Mouse (Mus musculus) thymus, adult 2 months (tissue): ENCODE results near the gene Hsp90ab1. TPM values are rescaled to one million over a fixed set of nuclear protein-coding genes. Genes with fewer than 3 reads are reported as not detected.

Experiments
- DNase-seq: peaks from one replicate; pipeline ENCODE4 v3.0.0; 2021
- H3K27ac ChIP-seq: fragments of 200-500 bp; 2 replicates; pipeline ENCODE4 v1.5.1; 2012; ENCODE audit warnings: low read length, control low read depth; ENCODE audit not compliant: control insufficient read depth, insufficient read depth
- H3K27me3 ChIP-seq: fragments of 200-500 bp; 2 replicates; pipeline ENCODE4 v1.6.1; 2012; ENCODE audit warnings: mild to moderate bottlenecking, low read length, moderate library complexity, mixed read lengths; ENCODE audit not compliant: control insufficient read depth, insufficient read depth
- H3K36me3 ChIP-seq: fragments of 200-500 bp; 2 replicates; pipeline ENCODE4 v1.6.1; 2012; ENCODE audit warnings: mild to moderate bottlenecking, low read length, moderate library complexity; ENCODE audit not compliant: control insufficient read depth, insufficient read depth
- H3K4me1 ChIP-seq: fragments of 200-500 bp; replicated peaks from 2 replicates; pipeline ENCODE4 v1.6.1; 2012; ENCODE audit warnings: low read length; ENCODE audit not compliant: control insufficient read depth, insufficient read depth
- H3K4me3 ChIP-seq: fragments of 200-500 bp; 2 replicates; pipeline ENCODE4 v1.5.1; 2012; ENCODE audit warnings: mild to moderate bottlenecking, low read length, control low read depth, moderate library complexity; ENCODE audit not compliant: control insufficient read depth, insufficient read depth
- CTCF ChIP-seq: fragments of 200-500 bp; IDR thresholded peaks from 2 replicates; pipeline ENCODE4 v1.5.1; 2012; ENCODE audit warnings: mild to moderate bottlenecking, control low read depth, low read length, moderate library complexity, borderline replicate concordance; ENCODE audit not compliant: control insufficient read depth, poor library complexity, insufficient read depth; ENCODE audit errors: extremely low read depth
- POLR2A ChIP-seq: fragments of 200-500 bp; IDR thresholded peaks from 2 replicates; pipeline ENCODE4 v1.6.1; 2012; ENCODE audit warnings: mild to moderate bottlenecking, low read length, control low read depth, moderate library complexity; ENCODE audit not compliant: control insufficient read depth, poor library complexity, insufficient read depth; ENCODE audit errors: extremely low read depth
- WGBS: fragments of 180-500 bp; shearing (Covaris S2); methylation state at CpG from one replicate; pipeline ENCODE4 v1.1.7; 2018; 5-methylcytosine and 5-hydroxymethylcytosine counted together
- polyA plus RNA-seq: library from polyadenylated mRNA; depleted of rRNA; stranded (reverse); fragments of >200 nt; gene quantifications from 2 replicates; pipeline ENCODE4 v1.2.3, GENCODE M21; 2012

The Hsp90ab1 gene
- polyA plus RNA-seq, 1 experiment: 455 TPM

GRCm38 (mm10) chr17:45612921-45613320 lies 39.9 kb upstream of the Hsp90ab1 start:
- H3K36me3 ChIP-seq: no peaks in the 10 kb centered on the region
- H3K4me3 ChIP-seq: no peak overlapping the region
- no peaks in the 10 kb centered on the region for H3K27me3 ChIP-seq
- no peak overlapping the region for H3K27ac ChIP-seq
- WGBS: 70% methylated on average over 7 of the region's 7 CpGs
- DNase-seq: no peak
- no peak for TF ChIP-seq POLR2A
- TF ChIP-seq CTCF: no peak
- peaks cover under 1% of the 10 kb centered on the region for H3K4me1 ChIP-seq

- Histone ChIP-seq H3K27ac (no peak overlapping the region), H3K27me3 (no peaks in the 10 kb centered on the region), H3K36me3 (no peaks in the 10 kb centered on the region), H3K4me1 (no peaks in the 10 kb centered on the region; the same call in 1 of the 2 replicates), H3K4me3 (no peak overlapping the region)
- DNase-seq: no peak
- TF ChIP-seq CTCF (no peak), POLR2A (no peak)
- WGBS: 79% methylated on average over 8 of the region's 8 CpGs
Measured at GRCm38 (mm10) chr17:45612008-45612407, 38.9 kb upstream of the Hsp90ab1 start.

DNA sequence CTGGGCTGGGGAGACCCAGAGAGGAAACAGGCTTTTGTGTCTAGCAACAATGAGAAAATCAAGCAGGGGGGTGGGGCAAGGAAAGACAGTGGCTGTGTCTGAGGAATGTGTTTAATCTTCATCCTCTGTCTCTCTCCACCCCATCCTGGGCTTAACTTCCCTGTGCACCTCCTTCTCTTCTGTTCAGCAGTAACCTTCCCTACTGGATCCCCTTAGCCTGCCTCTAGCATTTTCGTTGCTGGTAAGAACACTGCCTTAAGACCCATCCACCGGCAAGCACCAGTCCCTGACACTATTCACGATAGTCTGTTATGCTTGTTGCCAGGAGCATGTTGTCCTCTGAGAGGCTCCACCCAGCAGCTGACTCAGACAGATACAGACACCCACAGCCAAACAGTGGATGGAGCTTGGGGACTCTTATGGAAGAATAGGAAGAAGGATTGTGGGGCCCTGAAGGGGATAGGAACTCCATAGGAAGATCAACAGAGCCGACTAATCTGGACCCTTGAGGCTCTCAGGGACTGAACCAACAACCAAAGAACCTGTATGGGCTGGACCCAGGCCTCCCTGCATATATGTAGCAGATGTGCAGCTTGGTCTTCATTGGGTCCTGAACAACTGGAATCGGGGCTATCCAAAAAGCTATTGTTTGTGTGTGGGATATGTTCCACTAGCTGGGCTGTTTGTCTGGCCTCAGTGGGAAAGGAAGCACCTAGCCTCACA lies 37.2 kb upstream of the Hsp90ab1 start:
- DNase-seq: no peak
- TF ChIP-seq POLR2A: no peak
- TF ChIP-seq CTCF: no peak
- H3K4me1 ChIP-seq: no peaks in the 10 kb centered on the region; the same call in 1 of the 2 replicates
- 82% methylated on average over 5 of the region's 5 CpGs for WGBS
- H3K4me3 ChIP-seq: no peak overlapping the region
- H3K36me3 ChIP-seq: no peaks in the 10 kb centered on the region
- no peak overlapping the region for H3K27ac ChIP-seq
- no peaks in the 10 kb centered on the region for H3K27me3 ChIP-seq

GRCm38 (mm10) chr17:45608396-45608795 lies 35.3 kb upstream of the Hsp90ab1 start:
- no peak overlapping the region for H3K27ac ChIP-seq
- no peaks in the 10 kb centered on the region for H3K27me3 ChIP-seq
- 91% methylated on average over 4 of the region's 4 CpGs for WGBS
- no peaks in the 10 kb centered on the region; the same call in 1 of the 2 replicates for H3K4me1 ChIP-seq
- no peak overlapping the region for H3K4me3 ChIP-seq
- no peaks in the 10 kb centered on the region for H3K36me3 ChIP-seq
- DNase-seq: no peak
- no peak for TF ChIP-seq CTCF
- TF ChIP-seq POLR2A: no peak

GRCm38 (mm10) chr17:45606992-45607879 lies 34.2 kb upstream of the Hsp90ab1 start:
- no peaks in the 10 kb centered on the region for H3K36me3 ChIP-seq
- no peaks in the 10 kb centered on the region for H3K4me1 ChIP-seq
- H3K27ac ChIP-seq: no peak overlapping the region
- 86% methylated on average over 15 of the region's 15 CpGs for WGBS
- no peaks in the 10 kb centered on the region for H3K27me3 ChIP-seq
- DNase-seq: no peak
- TF ChIP-seq POLR2A: no peak
- no peak for TF ChIP-seq CTCF
- H3K4me3 ChIP-seq: no peak overlapping the region

DNA sequence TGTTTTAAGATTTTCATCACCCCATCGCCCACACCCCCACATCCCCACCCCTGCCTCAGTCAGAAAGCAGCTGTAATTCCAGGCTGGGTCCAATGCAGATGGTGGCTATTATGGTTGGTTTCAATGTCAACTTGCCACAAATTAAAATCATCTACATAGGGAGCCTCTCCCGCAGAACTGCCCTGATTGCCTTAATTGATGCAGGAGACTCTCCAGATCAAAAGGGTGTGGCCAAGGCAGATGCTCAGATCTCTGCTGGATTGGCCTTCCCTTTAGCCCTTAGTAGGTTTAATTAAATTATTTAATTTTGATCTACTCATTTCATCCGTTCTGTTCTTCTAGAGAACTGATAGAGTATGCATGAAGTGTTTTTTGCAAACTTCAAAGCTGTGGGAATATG lies 29.9 kb upstream of the Hsp90ab1 start:
- 82% methylated on average over 3 of the region's 3 CpGs for WGBS
- Histone ChIP-seq H3K4me3 (no peak overlapping the region), H3K27me3 (no peaks in the 10 kb centered on the region), H3K36me3 (no peaks in the 10 kb centered on the region), H3K4me1 (peaks cover 5% of the 10 kb centered on the region), H3K27ac (no peak overlapping the region)
- no peak for DNase-seq
- TF ChIP-seq CTCF (no peak), POLR2A (no peak)
